Mouse (Mus musculus) adrenal gland, adult 8-10 months (tissue): ENCODE measurements around the gene Fam76a. TPM values are rescaled to one million over a fixed set of nuclear protein-coding genes. Genes with fewer than 3 reads are reported as not detected.
"Not testable (repeated sequence)": the region's sequence is repeated elsewhere in the genome, so short reads cannot be mapped to it uniquely, and the experiment has no call there.

Experiments used
- DNase-seq: peaks from one replicate; pipeline ENCODE4 v3.0.0; 2022
- total RNA-seq, 4 experiments: library from RNA; stranded (reverse); gene quantifications; 2 replicates each; pipeline ENCODE4 v1.2.4; 2022

Gene Fam76a
- total RNA-seq, 4 experiments from 2014 or later = 30.0 to 55.3 (median 45.3) TPM

- DNase-seq = no peak
Observed at GRCm38 (mm10) chr4:132944776-132945175, 22.4 kb upstream of the Fam76a start.

GRCm38 (mm10) chr4:132944106-132944505 is 21.7 kb upstream of the Fam76a start:
- peak; percentile 84 for DNase-seq

GRCm38 (mm10) chr4:132943088-132943487 is 20.7 kb upstream of the Fam76a start:
- peak; percentile 77 for DNase-seq

- DNase-seq = no peak
Observed at GRCm38 (mm10) chr4:132941012-132941729, 18.8 kb upstream of the Fam76a start.

GRCm38 (mm10) chr4:132939421-132940127 is 17.2 kb upstream of the Fam76a start:
- no peak for DNase-seq

- DNase-seq = no peak
Observed at GRCm38 (mm10) chr4:132938181-132938941, 16.0 kb upstream of the Fam76a start.

GRCm38 (mm10) chr4:132934639-132935038 is 12.3 kb upstream of the Fam76a start:
- DNase-seq = no peak

- no peak for DNase-seq
Observed at GRCm38 (mm10) chr4:132932752-132933404, 10.5 kb upstream of the Fam76a start.

- DNase-seq = no peak
Observed at GRCm38 (mm10) chr4:132930784-132931183, 8.4 kb upstream of the Fam76a start.

- DNase-seq = not testable (repeated sequence)
Observed at GRCm38 (mm10) chr4:132926520-132926919, 4.2 kb upstream of the Fam76a start.

- peak; percentile 55 for DNase-seq
Observed at GRCm38 (mm10) chr4:132922061-132922530, 262 bp downstream of the Fam76a start.

- no peak for DNase-seq
Observed at GRCm38 (mm10) chr4:132921488-132921887, 870 bp downstream of the Fam76a start.

- no peak for DNase-seq
Observed at GRCm38 (mm10) chr4:132920171-132920570, 2.2 kb downstream of the Fam76a start.

- not testable (repeated sequence) for DNase-seq
Observed at GRCm38 (mm10) chr4:132918493-132918892, 3.9 kb downstream of the Fam76a start.

- DNase-seq = no peak
Observed at GRCm38 (mm10) chr4:132912156-132912555, 10.2 kb downstream of the Fam76a start.

GRCm38 (mm10) chr4:132905843-132906360 is 16.5 kb downstream of the Fam76a start:
- DNase-seq = peak; percentile 42

- no peak for DNase-seq
Observed at GRCm38 (mm10) chr4:132904765-132905309, 17.5 kb downstream of the Fam76a start.

GRCm38 (mm10) chr4:132904071-132904470 is 18.3 kb downstream of the Fam76a start:
- DNase-seq = no peak

GRCm38 (mm10) chr4:132898197-132898596 is 24.2 kb downstream of the Fam76a start:
- no peak for DNase-seq

GRCm38 (mm10) chr4:132894402-132894801 is 28.0 kb downstream of the Fam76a start:
- DNase-seq = no peak

GRCm38 (mm10) chr4:132884844-132885374 is 37.4 kb downstream of the Fam76a start:
- no peak for DNase-seq
